Mouse (Mus musculus) urinary bladder, postnatal 10 days (tissue): Measurements from ENCODE around the gene Cdhr5.
A peak's percentile ranks its signal among the peaks of the same experiment; 100 is the strongest.
"Not testable (repeated sequence)": the region's sequence is repeated elsewhere in the genome, so short reads cannot be mapped to it uniquely, and the experiment has no call there.

ENCODE experiments used
- DNase-seq: peaks from one replicate; pipeline ENCODE4 v3.0.0; 2022; ENCODE audit warnings: low spot score

Cdhr5 gene

DNA sequence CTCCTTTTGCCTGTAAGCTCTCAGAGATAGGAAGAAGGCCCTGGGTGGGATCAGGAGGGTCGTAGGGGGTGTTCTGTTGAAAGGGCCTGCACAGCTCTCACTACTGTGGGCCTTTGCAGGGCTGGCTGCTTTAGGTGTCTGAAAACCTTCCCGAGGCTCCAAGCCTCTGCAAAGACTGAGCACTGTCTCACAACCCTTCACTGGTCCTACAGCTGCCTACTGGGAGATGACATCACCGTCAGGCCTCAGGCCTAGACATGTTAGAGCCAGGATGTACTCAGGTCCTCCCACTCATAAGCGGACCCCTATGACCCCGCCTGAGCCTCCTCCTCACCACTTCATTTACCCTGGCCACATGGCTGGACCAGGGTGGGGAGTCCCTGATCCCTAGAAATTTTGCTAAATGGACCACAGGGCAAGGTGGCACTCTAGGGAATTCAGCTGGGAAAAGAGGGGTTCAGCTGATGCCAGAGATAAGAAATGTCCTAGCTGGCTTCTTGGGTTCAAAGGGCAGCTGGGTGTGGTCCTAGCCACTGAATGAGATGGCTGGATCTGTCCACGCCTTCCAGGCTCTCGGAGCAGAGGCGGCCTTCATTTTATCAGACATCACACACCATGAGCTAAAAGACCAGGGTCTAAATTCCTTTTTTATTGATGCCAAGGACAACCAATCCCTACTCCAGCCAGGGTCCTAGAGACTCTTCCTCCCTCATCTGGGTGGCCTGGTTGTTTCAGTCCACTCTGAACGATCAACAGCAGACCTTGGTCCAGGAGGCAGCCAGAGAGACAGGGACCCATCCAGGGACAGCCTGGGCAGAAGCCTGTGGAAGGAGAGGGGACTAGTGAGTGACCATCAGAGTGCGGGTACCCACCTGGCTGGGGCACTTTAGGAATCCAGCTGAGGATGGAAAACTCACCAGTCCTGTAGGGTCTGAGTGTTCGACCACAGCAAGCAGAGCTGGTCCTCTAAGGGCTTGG lies 1.4 kb upstream of the Cdhr5 start:
- DNase-seq: no peak

DNA sequence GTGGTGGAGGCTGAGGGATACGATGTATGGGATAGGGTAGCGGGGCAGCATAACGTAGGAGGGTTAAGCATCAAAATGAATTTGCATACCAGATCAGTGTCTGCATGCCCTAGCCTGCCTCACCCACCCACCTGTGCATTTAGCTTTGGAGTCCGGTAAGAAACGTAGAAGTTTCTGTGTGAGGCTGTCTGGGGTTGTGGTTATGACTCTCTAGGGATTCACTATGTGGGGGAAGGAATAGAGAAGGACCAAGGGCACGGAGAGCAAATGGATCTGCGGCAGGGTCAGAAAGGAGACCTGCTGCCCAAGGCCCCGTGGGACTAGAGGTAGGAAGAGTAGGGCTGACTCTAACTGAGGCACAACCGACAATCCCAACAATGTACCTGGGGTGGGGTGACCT lies 1.2 kb downstream of the Cdhr5 start:
- DNase-seq: no peak

DNA sequence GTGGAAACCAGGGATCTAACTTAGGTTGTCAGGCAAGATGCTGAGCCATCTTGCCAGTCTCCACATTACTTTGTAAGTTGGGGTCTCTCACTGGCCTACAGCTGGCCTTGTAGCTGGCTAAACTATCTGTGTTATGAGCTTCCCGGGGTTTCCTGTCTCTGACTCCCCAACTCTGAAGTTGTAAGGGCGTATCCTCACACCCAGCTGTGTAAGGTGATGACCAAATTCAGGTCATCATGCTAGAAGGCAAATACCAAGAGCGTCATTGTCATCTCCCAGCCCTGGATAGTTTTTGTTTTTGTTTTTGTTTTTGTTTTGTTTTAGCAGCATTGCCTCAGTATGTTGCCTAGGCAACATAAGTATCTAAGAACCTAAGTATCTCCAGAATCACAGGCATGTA lies 6.0 kb downstream of the Cdhr5 start:
- no peak for DNase-seq

DNA sequence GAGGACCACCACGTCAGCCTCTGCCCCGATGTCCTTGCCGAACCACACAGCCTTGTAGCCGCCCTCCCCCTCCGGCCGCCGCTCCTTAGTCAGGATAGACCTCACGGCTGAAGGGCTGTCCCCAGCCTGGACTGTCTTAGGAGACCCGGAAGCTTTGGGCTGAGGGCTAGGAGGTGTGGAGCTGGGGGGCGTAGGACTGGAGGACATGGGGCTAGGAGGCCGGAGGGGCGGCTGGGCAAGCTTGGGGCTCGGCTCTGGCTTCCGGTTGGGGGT lies 7.4 kb downstream of the Cdhr5 start:
- no peak for DNase-seq

DNA sequence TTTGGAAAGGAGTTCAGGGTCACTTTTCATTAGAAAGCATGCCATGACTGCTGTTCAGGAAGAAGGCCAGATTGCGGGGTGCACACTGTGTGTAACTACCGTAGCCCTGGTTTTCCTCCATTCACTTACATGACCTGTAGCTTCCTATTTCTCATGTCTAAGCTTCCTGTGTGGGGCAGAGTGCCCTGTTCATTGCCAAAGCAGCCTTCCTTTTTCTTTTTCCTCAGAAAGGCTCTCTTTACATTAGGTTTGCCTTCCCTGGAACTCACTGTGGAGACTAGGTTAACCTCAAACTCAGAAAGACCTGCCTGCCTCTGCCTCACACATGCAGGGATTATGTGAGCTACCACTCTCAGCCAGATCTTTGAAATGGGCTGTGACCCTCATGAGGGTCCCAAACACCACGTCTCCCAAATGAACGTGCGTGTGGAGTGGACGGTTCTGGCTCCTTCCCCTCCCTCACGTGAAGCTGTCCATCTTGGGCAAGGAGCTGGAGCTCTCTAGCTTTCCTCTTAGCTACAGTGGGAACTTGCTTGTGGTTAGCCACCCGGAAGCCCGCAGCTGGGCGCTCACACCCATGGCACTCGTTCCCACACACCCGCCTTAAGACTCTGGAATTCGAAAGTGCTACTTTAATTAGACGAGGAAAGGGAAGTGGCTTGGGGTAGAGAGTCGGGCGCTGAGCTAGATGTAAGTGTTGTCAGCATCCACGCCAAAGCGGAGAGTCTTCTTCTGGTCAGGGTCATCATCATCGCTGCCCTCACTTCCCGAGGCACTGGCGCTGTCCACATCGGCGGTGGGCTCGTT lies 7.9 kb downstream of the Cdhr5 start:
- no peak for DNase-seq

DNA sequence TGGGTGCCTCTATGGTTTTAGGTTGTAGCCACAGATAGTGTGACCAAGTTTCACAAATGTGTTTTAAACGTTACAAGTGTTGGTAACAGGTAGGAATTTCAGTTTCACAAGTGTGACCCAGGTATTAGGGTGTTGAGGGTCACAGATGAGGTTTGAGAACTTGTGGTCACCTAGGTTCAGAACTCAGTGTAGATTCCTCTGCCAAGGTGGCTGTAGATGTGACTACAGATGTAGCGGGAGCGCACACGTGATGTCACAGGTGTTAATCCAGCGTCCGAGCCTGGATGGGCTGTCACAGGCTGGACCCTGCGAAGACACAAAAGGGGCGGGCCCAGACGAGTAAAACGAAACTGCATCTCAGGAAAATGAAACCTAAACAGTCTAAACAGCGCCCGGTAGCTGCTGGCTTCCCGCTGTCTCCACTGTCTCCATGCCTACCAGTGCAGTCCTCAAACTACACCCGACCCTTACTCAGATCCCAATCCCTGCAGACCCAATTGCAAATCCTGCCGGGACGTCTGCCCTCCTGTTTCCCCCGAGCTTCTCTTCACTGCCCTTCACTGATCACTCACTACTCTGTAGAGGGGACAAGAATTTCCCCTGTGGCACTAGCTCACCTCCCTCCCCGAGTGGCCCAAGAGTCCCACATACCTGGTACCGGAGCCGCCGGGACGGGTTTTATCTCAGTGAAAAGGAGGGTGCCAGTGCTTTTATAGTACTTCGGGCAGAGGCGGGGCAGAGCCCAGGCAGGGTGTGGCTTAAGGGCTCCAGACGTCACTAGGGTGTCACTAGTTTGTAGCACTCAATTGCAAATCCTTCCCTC lies 10.6 kb downstream of the Cdhr5 start, which contains the start of gene Irf7:
TSS of gene Irf7 (minus strand) at position 743 of the 823 bp plus-strand sequence.
- DNase-seq: no peak

DNA sequence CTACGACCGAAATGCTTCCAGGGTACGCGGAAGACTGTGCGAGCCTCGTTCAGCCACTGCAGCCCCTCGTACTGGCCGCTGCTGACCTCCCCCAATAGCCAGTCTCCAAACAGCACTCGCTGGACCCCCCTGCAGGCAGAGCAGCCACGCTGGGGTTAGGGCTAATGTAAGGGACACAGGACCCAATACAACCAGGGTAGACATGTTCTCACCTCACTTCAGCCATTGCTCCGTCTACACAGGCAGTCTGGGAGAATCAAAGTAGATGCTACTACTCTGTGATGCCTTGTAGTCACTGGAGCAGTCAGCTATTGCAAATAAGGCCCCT lies 11.2 kb downstream of the Cdhr5 start:
- no peak for DNase-seq

DNA sequence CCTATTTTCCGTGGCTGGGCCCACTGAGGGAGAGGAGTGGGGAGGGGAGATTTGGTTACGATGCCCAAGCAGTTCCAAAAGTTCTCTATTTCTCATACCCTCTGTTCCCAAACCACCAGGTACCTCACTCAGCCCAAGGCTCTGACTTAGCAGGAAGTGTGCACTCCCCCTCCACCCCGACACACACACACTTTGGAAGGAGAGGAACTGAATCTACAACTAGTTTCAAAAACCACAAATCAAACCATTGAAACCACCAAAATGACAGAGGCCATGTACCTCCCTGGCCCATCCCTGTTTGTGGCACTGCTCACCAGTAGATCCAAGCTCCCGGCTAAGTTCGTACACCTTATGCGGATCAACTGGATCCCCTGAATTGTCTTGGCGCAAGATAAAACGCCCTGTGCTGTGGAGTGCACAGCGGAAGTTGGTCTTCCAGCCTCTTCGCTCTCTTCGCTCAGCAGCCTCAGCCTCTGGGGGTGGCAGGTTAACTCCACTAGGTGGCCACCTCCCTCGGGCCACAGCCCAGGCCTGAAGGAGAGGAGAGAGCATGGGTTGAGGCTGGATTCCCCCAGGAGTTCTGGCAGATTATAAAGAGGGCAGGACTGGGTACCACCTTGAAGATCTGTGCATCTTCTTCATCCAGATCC lies 11.7 kb downstream of the Cdhr5 start:
- no peak for DNase-seq

DNA sequence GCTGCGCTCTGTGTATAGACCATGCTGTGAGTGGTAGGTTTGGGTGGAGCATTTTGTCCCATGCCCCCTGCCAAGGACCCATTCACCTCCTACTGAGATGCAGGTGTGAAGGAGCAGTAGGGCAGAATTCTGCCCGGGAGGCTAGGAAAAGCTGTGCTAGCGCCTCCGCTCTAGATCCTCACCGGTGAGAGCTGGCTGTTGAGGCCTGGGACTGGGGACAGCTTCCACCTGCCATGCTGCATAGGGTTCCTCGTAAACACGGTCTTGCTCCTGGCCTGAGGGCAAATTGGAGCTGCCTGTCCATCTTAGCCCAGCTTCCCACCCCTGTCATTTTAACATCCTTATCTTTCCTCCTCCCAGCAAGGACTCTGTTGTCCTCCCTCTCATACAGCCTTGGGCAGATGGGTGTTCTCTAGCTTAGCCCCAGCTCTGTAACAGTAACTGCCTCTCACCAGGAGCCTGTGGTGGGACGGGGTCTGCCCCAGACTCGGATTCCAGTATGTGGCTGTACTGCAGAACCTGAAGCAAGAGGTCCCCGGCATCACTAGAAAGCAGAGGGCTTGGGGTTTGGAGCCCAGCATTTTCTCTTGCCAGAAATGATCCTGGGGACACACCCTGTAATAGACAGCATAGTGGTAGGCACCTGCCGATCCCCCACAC lies 12.4 kb downstream of the Cdhr5 start:
- DNase-seq: no peak

DNA sequence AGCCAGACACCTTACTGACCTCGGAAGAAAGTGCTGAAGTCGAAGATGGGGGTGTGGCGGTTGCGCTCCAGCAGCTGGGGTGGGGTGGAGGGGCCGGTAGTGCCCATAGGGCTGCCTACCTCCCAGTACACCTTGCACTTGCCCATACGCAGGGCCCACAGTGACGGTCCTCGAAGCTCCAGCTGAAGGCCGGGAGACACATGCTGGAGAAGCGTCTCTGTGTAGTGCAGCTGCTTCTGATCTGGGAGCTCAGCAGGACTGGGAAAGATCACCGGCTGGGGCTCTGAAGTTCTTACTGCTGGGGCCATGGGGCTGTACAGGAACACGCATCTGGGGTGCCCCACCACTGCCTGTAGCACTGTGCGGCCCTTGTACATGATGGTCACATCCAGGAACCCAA lies 12.9 kb downstream of the Cdhr5 start:
- no peak for DNase-seq

DNA sequence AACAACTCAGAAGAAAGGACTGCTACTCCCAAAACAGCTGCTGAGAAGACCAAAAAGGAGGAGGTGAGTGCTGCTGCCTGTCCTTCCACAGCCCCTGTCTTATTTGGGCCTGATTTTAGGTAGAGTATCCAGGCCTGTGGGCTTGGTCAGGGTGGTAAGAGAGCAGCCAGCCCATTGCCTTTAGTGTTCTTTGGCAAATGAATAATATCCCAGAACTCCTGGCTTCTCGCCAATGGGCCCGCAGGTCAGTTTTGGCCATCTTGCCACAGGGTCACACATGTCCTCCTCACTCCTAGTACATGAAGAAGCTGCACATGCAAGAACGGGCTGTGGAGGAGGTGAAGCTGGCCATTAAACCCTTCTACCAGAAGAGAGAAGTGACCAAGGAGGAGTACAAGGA lies 15.1 kb downstream of the Cdhr5 start:
- no peak for DNase-seq

DNA sequence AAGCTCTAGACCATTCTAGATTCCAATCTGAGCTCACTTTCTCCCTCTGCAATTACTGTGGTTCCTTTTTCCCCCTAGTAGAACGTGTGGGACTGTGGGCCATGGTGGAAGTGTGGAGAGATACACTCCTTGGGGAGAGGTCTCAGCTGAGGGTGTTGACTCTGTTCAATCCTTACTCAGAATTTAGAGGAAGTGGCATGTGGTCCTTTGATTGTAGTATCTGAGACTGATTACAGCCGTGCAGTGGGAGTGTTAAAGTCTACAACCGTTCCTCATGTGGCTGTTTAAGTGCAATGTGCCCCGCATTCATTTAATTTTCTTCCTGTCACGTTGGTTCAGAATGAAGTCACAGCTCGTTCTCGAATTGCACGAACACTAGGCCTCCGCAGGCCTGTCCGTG lies 20.4 kb downstream of the Cdhr5 start:
- DNase-seq: no peak

DNA sequence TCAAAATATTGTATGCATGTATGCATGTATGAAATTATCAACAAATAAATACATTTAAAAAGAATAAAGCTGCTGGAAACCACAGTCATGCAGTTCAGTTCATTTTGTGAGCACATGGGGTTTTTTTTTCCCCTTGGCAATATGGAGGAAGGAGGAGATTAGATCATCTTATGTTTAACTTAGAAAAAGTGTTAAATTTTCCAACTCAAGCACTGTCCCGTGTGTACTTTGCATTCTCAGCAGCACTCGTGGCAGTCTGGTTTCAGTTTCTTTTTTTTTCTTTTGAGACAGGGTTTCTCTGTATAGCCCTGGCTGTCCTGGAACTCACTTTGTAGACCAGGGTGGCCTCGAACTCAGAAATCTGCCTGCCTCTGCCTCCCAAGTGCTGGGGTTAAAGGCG lies 26.1 kb downstream of the Cdhr5 start:
- not testable (repeated sequence) for DNase-seq

DNA sequence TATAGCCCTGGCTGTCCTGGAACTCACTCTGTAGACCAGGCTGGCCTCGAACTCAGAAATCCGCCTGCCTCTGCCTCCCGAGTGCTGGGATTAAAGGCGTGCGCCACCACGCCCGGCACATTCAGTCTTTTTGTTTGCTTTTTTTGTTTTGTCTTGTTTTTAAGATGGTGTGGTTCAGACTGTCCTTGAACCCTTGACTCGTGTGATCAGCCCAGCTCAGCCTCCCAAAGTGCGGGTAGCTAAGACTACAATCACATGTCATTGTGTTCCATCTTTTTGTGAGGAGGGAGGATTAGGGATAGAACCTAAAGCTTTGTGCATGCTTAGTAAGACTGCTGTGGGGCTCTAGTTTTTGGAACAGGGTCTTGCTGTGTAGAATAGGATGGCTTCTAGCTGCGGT lies 45.0 kb downstream of the Cdhr5 start:
- no peak for DNase-seq

DNA sequence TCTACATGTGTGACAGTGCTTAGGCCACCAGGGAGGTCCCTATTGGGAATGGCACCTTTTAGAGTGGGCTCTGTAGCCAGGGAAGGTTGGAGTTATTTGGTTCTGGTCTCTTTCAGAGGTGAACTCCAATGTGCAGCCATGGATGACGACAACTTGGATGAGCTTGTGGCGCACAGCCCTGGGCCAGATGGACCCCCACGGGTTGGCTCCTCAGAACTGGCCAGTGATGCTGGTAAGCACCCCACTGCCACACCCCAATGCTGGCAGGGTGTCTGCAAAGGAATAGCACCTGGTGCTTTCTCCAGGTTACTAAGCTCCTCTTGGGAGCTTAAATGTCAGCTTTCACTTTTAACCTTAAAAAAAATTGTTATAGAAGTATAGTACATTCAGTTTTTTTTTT lies 45.5 kb downstream of the Cdhr5 start:
- no peak for DNase-seq

DNA sequence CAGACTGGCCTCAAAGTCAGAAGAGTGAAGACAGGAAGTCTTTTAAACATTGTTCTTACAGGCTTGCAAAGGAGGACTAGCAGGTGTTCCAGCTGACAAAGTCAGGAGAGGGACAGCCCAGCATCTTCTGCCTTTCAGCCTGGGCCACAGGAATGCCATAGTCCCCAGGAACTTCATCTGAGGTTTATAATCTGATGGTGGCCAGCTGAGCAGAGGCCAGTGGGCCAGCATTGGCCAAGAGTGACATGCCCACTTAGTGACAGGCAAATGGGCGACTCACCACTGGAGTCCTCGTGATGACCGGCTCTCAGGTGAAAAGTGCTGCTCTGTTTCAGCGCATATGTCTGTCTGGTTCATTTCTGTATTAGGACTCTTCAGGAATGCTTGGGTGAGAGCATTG lies 46.0 kb downstream of the Cdhr5 start:
- no peak for DNase-seq

DNA sequence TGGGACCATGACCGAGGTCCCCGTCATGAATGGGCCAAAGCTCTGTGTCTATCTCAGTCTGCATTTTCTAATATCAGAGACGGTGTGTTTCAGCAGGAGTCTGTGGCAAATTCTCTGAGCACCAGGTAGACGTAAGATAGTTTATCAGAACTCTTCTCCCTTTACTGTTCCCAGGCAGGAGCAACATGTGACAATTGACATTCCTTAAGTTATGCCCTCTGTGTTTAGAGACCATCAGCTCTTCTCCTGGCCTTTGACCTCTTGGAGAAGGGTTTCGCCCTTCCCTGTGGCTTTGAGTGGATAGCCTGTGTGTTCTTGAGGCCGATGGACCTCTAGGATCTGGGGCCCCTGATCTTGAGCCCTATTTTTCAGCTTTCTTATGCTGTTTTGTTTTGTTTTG lies 46.9 kb downstream of the Cdhr5 start:
- no peak for DNase-seq

DNA sequence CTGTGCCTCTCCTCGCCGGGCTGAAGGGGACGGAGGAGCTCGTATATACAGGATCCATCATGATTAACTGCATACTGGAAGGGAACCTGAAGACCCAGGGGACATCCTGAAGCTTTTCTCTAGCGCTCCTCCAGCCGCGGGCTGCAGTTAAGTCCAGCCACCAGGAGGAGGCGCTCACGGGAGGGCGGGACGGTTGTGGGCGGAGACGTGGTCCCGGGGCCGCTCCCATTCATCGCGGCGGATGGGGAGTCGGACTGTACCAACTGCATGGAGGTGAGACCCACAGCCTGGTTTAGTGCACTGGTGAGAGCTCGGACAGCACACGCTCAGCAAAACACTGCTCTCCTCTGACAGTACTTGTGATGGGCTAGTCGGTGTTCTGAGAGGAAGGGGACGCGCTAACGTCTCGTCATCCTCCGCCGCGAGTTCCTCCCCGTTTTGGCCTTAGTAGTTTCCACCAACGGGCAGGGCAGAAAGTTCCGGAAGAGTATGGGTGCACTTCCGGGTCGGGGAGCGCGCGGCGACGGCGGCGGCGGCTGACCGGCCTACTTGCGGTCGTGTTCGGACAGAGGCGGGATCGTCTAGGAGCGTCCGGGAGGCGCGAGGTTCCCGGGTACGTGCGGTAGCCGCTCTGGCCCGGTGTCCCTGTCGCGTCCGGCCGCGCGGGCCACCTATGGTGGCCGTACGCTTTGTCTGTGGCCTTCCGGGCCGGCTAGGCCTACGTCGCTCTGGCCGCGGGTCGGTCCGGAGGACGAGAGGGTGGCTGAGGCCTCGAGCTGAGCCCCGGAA lies 48.1 kb downstream of the Cdhr5 start, which contains the start of gene Phrf1:
TSS of gene Phrf1 (plus strand) at position 506 of the 789 bp plus-strand sequence.
- DNase-seq: peak; percentile 80

DNA sequence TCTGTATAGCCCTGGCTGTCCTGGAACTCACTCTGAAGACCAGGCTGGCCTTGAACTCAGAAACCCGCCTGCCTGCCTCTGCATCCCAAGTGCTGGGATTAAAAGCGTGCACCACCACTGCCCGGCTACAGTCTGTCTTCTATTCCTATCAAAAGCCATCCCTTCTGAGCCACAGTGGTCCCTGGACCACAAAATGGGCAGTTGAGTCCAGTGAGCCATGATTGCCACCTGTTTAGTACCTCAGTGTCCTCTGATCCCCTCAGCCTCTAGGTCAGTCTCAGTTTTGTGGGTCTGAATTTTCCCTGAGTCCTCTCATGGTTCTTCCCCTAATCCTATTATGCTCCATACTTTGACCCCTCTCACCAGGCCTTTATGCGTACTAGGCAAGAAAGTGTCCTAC lies 48.8 kb downstream of the Cdhr5 start:
- no peak for DNase-seq

DNA sequence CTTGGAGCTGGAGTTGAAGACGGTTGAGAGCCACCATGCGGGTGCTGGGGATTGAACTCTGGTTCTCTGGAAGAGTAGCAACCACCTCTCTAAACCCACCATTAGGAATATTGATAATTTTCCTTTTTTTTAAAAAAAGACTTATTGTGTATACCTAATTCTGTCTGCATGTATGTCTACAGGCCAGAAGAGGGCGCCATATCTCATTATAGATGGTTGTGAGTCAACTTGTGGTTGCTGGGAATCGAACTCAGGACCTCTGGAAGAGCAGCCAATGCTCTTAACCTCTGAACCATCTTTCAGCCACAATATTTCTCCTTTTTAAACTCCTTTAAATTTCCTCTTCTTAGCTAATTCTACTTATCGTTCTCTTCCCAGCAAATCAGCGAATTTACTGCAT lies 50.1 kb downstream of the Cdhr5 start:
- DNase-seq: no peak
